Mouse (Mus musculus): ENCODE results near the gene Cfap46. TPM values are rescaled to one million over a fixed set of nuclear protein-coding genes. Genes with fewer than 3 reads are reported as not detected.

Cfap46 gene
- total and polyA plus RNA-seq, 2 experiments from 2014 or later = 4.4 to 4.6 TPM

GRCm38 (mm10) chr7:139610328-139610727 lies 73.3 kb downstream of the Cfap46 start:
- Histone ChIP-seq H3K9ac (replicated peaks; ENCODE audit: low read length, poor library complexity, severe bottlenecking) (no peak overlapping the region), H3K4me1 (ENCODE audit: insufficient read depth, low read length) (no peaks in the 10 kb centered on the region), H3K4me2 (ENCODE audit: low read depth, low read length, poor library complexity, severe bottlenecking) (no peak overlapping the region), H3K36me3 (ENCODE audit: insufficient read depth, low read length) (no peaks in the 10 kb centered on the region), H3K4me3 (ENCODE audit: low read depth, low read length) (no peak overlapping the region), H3K27ac (ENCODE audit: low read depth, low read length) (no peak overlapping the region), H3K9me3 (ENCODE audit: low read length) (no peaks in the 10 kb centered on the region), H3K27me3 (ENCODE audit: insufficient read depth, low read length) (0 out of 2 replicates have a peak, but pooled peaks cover 2% of the 10 kb centered on the region)
- no peak for DNase-seq (ENCODE audit: low spot score)
- no peak for TF ChIP-seq CTCF (IDR thresholded peaks at IDR 0.05)
- no peak for ATAC-seq (ENCODE audit: low FRiP score)
- WGBS = 90% methylated on average over 2 of the region's 2 CpGs

- no peak for DNase-seq (ENCODE audit: low spot score)
- H3K4me2 ChIP-seq (ENCODE audit: low read depth, low read length, poor library complexity, severe bottlenecking) = no peak overlapping the region
- H3K27ac ChIP-seq (ENCODE audit: low read depth, low read length) = no peak overlapping the region
- ATAC-seq (ENCODE audit: low FRiP score) = no peak
- no peak overlapping the region for H3K9ac ChIP-seq (replicated peaks; ENCODE audit: low read length, poor library complexity, severe bottlenecking)
- no peaks in the 10 kb centered on the region for H3K27me3 ChIP-seq (ENCODE audit: insufficient read depth, low read length)
- no peaks in the 10 kb centered on the region for H3K4me1 ChIP-seq (ENCODE audit: insufficient read depth, low read length)
- no peaks in the 10 kb centered on the region for H3K36me3 ChIP-seq (ENCODE audit: insufficient read depth, low read length)
- 73% methylated on average over 6 of the region's 6 CpGs for WGBS
- no peak overlapping the region for H3K4me3 ChIP-seq (ENCODE audit: low read depth, low read length)
- H3K9me3 ChIP-seq (ENCODE audit: low read length) = no peaks in the 10 kb centered on the region
- TF ChIP-seq CTCF (IDR thresholded peaks at IDR 0.05) = no peak
Measured at GRCm38 (mm10) chr7:139595862-139596261, 87.8 kb downstream of the Cfap46 start.

DNA sequence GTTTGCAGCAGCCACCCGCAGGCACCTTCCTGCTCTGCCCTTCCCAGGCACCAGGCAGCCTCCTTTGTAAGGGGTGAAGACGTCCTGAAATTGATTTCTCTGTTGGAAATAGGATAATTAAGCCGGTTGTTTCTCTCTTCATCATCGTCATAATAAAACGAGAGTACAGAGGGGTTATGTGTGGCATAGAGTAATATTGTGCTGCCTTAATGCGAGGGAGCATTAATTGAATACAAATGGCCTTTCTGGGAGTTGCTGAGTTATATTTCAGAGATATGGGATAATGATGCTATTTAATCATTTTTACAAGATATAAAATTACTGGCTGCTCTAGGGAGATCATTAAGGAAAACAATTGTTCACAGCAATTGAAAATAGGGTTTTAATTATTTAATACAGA lies 88.3 kb downstream of the Cfap46 start:
- TF ChIP-seq CTCF (IDR thresholded peaks at IDR 0.05) = no peak
- H3K27ac ChIP-seq (ENCODE audit: low read depth, low read length) = no peak overlapping the region
- no peak overlapping the region for H3K4me3 ChIP-seq (ENCODE audit: low read depth, low read length)
- no peaks in the 10 kb centered on the region for H3K36me3 ChIP-seq (ENCODE audit: insufficient read depth, low read length)
- no peaks in the 10 kb centered on the region for H3K9me3 ChIP-seq (ENCODE audit: low read length)
- no peak for ATAC-seq (ENCODE audit: low FRiP score)
- WGBS = 63% methylated on average over 6 of the region's 6 CpGs
- no peak overlapping the region for H3K9ac ChIP-seq (replicated peaks; ENCODE audit: low read length, poor library complexity, severe bottlenecking)
- H3K27me3 ChIP-seq (ENCODE audit: insufficient read depth, low read length) = no peaks in the 10 kb centered on the region
- H3K4me2 ChIP-seq (ENCODE audit: low read depth, low read length, poor library complexity, severe bottlenecking) = no peak overlapping the region
- DNase-seq (ENCODE audit: low spot score) = no peak
- H3K4me1 ChIP-seq (ENCODE audit: insufficient read depth, low read length) = no peaks in the 10 kb centered on the region

DNA sequence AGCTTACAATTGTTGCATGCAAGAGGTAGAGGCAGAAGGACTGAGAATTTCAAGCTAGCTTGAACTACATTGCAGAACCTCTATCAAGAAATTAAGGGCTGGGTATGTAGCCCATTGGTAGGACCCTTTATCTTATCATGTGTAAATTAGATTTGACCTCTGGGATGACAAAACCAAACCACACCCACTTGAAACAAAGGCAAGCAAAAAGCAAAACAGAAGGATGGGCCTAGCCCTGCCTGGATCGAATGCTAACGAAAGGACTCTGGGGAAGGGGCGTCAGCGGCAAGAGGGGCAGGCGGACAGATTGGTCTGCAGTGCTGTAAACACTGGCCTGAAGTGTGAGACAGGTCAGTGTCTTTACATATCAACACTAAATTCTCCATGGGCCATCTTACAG lies 92.3 kb downstream of the Cfap46 start:
- Histone ChIP-seq H3K9me3 (ENCODE audit: low read length) (no peaks in the 10 kb centered on the region), H3K4me1 (ENCODE audit: insufficient read depth, low read length) (no peaks in the 10 kb centered on the region), H3K4me2 (ENCODE audit: low read depth, low read length, poor library complexity, severe bottlenecking) (no peak overlapping the region), H3K4me3 (ENCODE audit: low read depth, low read length) (no peak overlapping the region), H3K9ac (replicated peaks; ENCODE audit: low read length, poor library complexity, severe bottlenecking) (no peak overlapping the region), H3K27ac (ENCODE audit: low read depth, low read length) (no peak overlapping the region), H3K27me3 (ENCODE audit: insufficient read depth, low read length) (peaks cover 31% of the 10 kb centered on the region), H3K36me3 (ENCODE audit: insufficient read depth, low read length) (no peaks in the 10 kb centered on the region)
- no peak for TF ChIP-seq CTCF (IDR thresholded peaks at IDR 0.05)
- DNase-seq (ENCODE audit: low spot score) (no peak), ATAC-seq (ENCODE audit: low FRiP score) (no peak)
- 88% methylated on average over 5 of the region's 5 CpGs for WGBS

GRCm38 (mm10) chr7:139590302-139590701 lies 93.3 kb downstream of the Cfap46 start:
- H3K9ac ChIP-seq (replicated peaks; ENCODE audit: low read length, poor library complexity, severe bottlenecking) = no peak overlapping the region
- no peak overlapping the region for H3K27ac ChIP-seq (ENCODE audit: low read depth, low read length)
- H3K4me3 ChIP-seq (ENCODE audit: low read depth, low read length) = no peak overlapping the region
- no peaks in the 10 kb centered on the region; the same call in 1 of the 2 replicates for H3K4me1 ChIP-seq (ENCODE audit: insufficient read depth, low read length)
- peaks cover 42% of the 10 kb centered on the region for H3K27me3 ChIP-seq (ENCODE audit: insufficient read depth, low read length)
- DNase-seq (ENCODE audit: low spot score) (peak; percentile 42), ATAC-seq (ENCODE audit: low FRiP score) (no peak)
- H3K9me3 ChIP-seq (ENCODE audit: low read length) = no peaks in the 10 kb centered on the region
- 35% methylated on average over 3 of the region's 3 CpGs for WGBS
- H3K4me2 ChIP-seq (ENCODE audit: low read depth, low read length, poor library complexity, severe bottlenecking) = no peak overlapping the region
- TF ChIP-seq CTCF (IDR thresholded peaks at IDR 0.05) = peak; percentile 76
- no peaks in the 10 kb centered on the region for H3K36me3 ChIP-seq (ENCODE audit: insufficient read depth, low read length)

DNA sequence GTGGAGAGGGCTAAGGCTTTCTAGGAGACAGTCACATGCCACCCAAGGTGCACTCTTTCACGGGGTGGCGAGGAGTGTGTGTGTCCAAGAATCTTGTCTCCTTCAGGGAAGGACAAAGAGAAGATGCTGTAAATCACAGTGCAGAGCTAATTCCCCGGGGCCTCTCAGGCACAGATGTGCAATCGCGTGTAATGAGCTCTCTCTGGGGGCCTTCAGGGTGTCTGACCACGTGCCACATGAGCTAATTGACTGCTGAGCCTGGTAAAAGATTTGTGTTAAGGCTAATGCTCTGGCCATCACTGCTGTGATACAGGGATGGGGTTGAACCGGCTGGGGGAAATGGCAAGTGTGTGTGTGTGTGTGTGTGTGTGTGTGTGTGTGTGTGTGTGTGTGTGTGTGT lies 95.7 kb downstream of the Cfap46 start:
- Histone ChIP-seq H3K4me1 (ENCODE audit: insufficient read depth, low read length) (no peaks in the 10 kb centered on the region; the same call in 1 of the 2 replicates), H3K4me3 (ENCODE audit: low read depth, low read length) (no peak overlapping the region), H3K27me3 (ENCODE audit: insufficient read depth, low read length) (peaks cover 59% of the 10 kb centered on the region), H3K27ac (ENCODE audit: low read depth, low read length) (no peak overlapping the region), H3K9me3 (ENCODE audit: low read length) (no peaks in the 10 kb centered on the region), H3K9ac (replicated peaks; ENCODE audit: low read length, poor library complexity, severe bottlenecking) (no peak overlapping the region), H3K4me2 (ENCODE audit: low read depth, low read length, poor library complexity, severe bottlenecking) (no peak overlapping the region), H3K36me3 (ENCODE audit: insufficient read depth, low read length) (no peaks in the 10 kb centered on the region)
- DNase-seq (ENCODE audit: low spot score) = no peak
- no peak for TF ChIP-seq CTCF (IDR thresholded peaks at IDR 0.05)
- ATAC-seq (ENCODE audit: low FRiP score) = no peak
- WGBS = 25% methylated on average over 7 of the region's 7 CpGs

Measured in midbrain, postnatal 0 days (tissue).